Mouse (Mus musculus) G1E-ER4 (cell line): ENCODE measurements around the gene Aco1. TPM values are rescaled to one million over a fixed set of nuclear protein-coding genes. Genes with fewer than 3 reads are reported as not detected.

Experiments used
- GATA1 ChIP-seq: IDR thresholded peaks from one replicate; pipeline ENCODE4 v1.8.0; 2012; ENCODE audit warnings: low read length, inconsistent platforms
- polyA plus RNA-seq: library from polyadenylated mRNA; stranded (reverse); fragments of >175 nt; gene quantifications from 2 replicates; pipeline ENCODE4 v1.2.3, GENCODE M21; 2012

Aco1 gene
- polyA plus RNA-seq, 1 experiment: 25.3 TPM

GRCm38 (mm10) chr4:40183781-40184180, 40.9 kb downstream of the Aco1 start:
- no peak for TF ChIP-seq GATA1

GRCm38 (mm10) chr4:40184470-40184869, 41.6 kb downstream of the Aco1 start:
- TF ChIP-seq GATA1: no peak

GRCm38 (mm10) chr4:40187956-40188355, 45.1 kb downstream of the Aco1 start:
- TF ChIP-seq GATA1: no peak

- TF ChIP-seq GATA1: no peak
Measured at GRCm38 (mm10) chr4:40192246-40192645, 49.4 kb downstream of the Aco1 start.

GRCm38 (mm10) chr4:40193461-40193860, 50.6 kb downstream of the Aco1 start:
- no peak for TF ChIP-seq GATA1

- TF ChIP-seq GATA1: no peak
Measured at GRCm38 (mm10) chr4:40195336-40195735, 52.5 kb downstream of the Aco1 start.

- no peak for TF ChIP-seq GATA1
Measured at GRCm38 (mm10) chr4:40202205-40202604, 59.3 kb downstream of the Aco1 start.

GRCm38 (mm10) chr4:40204374-40204773, 61.5 kb downstream of the Aco1 start:
- no peak for TF ChIP-seq GATA1

- TF ChIP-seq GATA1: no peak
Measured at GRCm38 (mm10) chr4:40205231-40205903, 62.5 kb downstream of the Aco1 start.

- no peak for TF ChIP-seq GATA1
Measured at GRCm38 (mm10) chr4:40207701-40208100, 64.8 kb downstream of the Aco1 start.

GRCm38 (mm10) chr4:40212177-40212576, 69.3 kb downstream of the Aco1 start:
- no peak for TF ChIP-seq GATA1

- TF ChIP-seq GATA1: no peak
Measured at GRCm38 (mm10) chr4:40217910-40218309, 75.0 kb downstream of the Aco1 start.

GRCm38 (mm10) chr4:40218382-40218781, 75.5 kb downstream of the Aco1 start:
- no peak for TF ChIP-seq GATA1

- no peak for TF ChIP-seq GATA1
Measured at GRCm38 (mm10) chr4:40220437-40220836, 77.6 kb downstream of the Aco1 start.

- no peak for TF ChIP-seq GATA1
Measured at GRCm38 (mm10) chr4:40221004-40221760, 78.3 kb downstream of the Aco1 start.

- TF ChIP-seq GATA1: no peak
Measured at GRCm38 (mm10) chr4:40221876-40222585, 79.2 kb downstream of the Aco1 start.
